Mouse (Mus musculus) spleen, adult 2 months (tissue): ENCODE measurements around the gene Adgrf1.

ENCODE experiments used
- CTCF ChIP-seq: fragments of 200-500 bp; IDR thresholded peaks from 2 replicates; pipeline ENCODE4 v1.5.1; 2011; ENCODE audit warnings: mild to moderate bottlenecking, inconsistent platforms; ENCODE audit not compliant: insufficient read depth, insufficient read length, insufficient replicate concordance; ENCODE audit errors: extremely low read depth
- POLR2A ChIP-seq: fragments of 200-500 bp; IDR thresholded peaks from 2 replicates; pipeline ENCODE4 v1.6.1; 2011; ENCODE audit warnings: low read depth, low read length, inconsistent platforms

- no peak for TF ChIP-seq POLR2A
- no peak for TF ChIP-seq CTCF
Measured at GRCm38 (mm10) chr17:43261937-43262336, 8.2 kb upstream of the Adgrf1 start.
